Mouse (Mus musculus): ENCODE data around the gene Csf3.

Csf3 gene

DNA sequence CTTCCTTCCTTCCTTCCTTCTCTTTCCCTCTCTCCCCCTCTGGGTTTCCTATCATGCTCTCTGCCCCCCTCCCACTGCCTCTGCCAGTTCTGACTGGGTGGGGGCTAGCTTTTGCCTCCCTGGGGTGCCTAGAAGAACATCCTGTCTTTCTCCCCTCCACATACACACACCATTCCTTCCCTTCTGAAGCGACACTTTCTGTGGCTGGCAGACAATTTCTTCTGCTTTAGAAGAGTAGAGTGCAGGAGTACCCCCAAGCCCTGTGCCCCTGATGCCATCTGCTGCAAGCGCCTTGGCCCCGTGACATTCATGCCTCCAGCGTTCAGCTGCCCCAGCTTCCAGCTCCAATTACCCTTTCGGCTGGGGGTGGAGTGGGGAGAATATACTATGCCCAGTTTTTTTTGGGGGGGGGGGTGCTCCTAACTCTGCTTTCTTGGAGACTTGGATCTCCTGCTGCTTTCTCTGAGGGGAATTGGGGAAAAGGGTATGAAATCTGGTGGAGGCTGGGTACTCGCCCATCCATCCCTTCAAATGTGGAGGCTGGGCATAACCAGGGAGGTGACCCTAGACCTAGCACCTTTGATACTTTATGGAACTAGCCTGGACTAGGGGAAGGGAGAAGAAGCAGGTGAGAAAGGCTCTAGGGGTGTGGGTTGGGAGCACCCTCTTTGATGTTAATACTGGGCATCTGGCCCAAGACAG is 46.9 kb downstream of the Csf3 start:
- DNase-seq (ENCODE audit: low spot score), result no peak

- no peak for DNase-seq (ENCODE audit: low spot score)
Measured at GRCm38 (mm10) chr11:98748506-98749416, 47.7 kb downstream of the Csf3 start.

GRCm38 (mm10) chr11:98749716-98750115 is 48.7 kb downstream of the Csf3 start:
- no peak for DNase-seq (ENCODE audit: low spot score)

DNA sequence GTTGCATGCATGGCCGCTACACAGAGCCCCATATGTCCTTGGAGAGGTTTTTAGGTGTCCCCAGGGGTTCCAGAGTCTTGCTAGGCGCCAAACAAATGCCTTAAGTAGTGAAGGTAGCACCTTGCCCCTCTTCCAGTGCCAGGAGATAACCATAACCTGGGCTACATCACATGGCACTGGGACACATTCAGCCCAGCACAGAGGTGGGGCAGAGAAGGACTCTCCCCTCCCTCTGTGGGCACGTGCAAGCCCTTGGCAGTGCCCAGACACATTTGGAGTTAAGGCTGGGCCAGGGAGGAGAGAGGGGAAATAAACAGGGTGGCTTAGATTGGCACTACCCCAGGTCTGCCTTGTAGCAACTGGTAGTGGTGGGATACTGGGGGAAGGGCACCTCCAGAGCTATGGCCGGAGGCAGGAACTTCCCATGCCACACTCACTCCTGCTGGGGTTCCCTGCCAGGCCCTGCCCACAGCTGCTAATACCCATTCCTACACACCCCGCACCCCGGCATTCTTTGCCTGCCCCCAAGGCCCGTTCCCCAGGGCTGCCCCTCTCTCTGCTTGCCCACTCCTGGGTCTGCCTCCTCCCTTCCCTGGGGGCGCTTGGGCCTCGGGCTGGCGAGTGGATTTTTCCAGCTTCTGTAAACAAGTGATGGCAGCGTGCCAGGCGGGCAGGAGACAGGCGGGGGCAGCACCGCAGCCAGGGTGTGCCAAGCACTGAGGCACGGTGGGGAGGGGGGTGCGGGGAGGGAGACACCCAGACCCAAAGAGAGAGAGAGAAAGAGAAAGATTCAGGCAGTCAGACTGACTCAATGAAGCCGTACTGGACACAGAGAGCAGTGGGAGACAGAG is 49.5 kb downstream of the Csf3 start:
- DNase-seq (ENCODE audit: low spot score), result no peak

DNA sequence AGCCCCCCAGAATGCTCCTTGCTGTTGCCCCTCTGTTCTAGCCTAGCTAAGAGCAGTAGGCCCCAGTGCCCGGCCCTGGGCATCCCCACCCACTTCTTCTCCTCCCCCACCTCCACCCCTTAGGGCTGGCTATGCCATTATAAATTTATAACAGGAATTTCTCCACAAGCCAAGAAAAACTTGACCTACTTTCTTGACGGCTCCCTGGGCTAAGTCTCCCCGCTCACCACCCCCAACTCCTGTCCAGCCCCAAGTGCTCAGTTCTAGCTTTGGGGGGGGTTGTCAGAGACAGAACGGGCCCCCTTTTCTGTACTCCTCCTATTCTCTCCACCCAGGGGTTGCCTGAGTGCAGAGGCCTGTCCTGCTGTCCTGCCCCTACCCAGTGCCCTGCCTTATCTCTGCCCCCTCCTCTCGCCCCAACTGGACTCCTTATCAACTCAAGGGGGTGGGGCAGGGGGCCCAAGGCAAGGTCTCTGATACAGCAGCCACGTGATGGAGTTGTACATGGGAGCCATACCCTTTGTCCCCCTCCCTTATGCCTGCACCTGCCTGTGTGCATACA is 50.2 kb downstream of the Csf3 start:
- no peak for DNase-seq (ENCODE audit: low spot score)

DNA sequence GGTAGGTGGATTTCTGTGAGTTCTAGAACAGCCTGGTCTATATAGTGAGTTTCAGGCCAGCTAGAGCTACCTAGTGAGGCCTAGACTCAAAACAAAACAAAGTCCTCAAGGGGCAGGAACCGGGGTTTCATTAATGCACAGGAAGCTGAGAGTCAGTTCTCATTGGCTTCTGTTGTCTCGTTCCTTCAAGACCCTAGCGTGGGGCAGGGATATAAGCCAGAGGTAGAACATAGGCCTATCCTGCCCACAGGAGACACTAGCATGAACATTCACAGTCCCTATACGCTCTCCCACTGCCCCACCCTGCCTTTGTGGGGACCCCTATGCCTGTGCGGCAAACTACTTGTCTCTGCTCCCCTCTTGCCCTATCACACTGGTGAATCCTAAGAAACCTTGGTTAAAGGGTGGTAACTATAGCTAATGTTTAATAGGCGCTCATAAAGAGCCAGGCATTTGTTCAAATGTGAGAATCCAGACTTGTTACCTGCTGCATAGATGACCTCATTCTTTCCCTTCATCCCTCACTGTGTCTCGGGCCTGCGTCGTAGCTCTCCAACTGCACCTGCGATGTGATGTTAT is 51.6 kb downstream of the Csf3 start:
- DNase-seq (ENCODE audit: low spot score), result no peak

Data from ovary, postnatal 14 days (tissue).